In the genomic region with DNA sequence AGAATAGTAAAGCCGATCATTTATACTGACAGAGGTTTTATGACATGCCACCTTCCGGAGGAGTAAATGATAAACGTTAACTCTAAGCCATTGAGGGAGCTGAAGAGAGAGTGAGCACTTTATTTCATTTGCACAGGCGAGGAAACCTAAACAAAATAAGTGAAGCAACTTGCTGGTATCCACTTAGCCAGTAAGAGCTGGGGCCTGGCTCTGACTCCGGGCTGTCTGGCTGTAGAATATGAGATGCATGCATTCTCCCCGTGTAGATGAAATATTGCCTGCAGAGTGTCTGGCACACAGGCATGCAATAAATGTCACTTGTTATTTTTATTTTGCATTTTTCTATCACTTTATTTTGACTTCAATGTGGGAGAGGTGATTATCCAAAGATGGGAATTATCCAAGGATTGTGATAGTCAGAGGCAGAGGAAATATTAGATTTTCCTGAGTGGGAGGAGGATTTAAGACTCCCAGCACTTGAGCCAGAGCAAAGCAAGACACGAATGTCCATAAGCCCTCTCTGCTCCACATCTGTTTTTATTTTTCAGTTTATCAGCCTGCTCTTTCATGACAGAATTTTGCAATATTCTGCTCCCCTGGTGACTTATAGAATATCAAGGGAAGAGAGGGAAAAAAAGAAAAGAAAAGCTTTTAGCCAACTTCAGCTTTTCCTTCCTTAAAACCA, we compare ENCODE assay signal across 20 mouse cellular contexts.
A peak's percentile ranks its signal among the peaks of the same experiment; 100 is the strongest.
DNase-seq lines count a peak whose midpoint lies in the region; ATAC-seq lines count a peak whose summit lies in the region.
"Had no signal": no experiment of that assay in that cellular context is flagged by ENCODE, and none has a peak within 500 bp of the region (broad histone marks: within the 10 kb centered on the region; RNA-seq: fewer than 3 reads in every experiment).

No protein-coding gene starts in this region.

- no peaks in the 10 kb centered on the region for H3K9me3 ChIP-seq in heart, embryonic 13.5 days
- H3K9me3 ChIP-seq in heart, embryonic 10.5 days, result no peaks in the 10 kb centered on the region
- H3K9me3 ChIP-seq in limb, embryonic 13.5 days, result no peaks in the 10 kb centered on the region
- H3K9me3 ChIP-seq: embryonic facial prominence, embryonic 12.5 days; forebrain, embryonic 13.5 days; hindbrain, embryonic 15.5 days; liver, embryonic 15.5 days had no signal

- peak; percentile 29 for DNase-seq in embryo, embryonic 11 days
- DNase-seq in embryo, embryonic 10.5 days (ENCODE audit: low spot score), result no peak
- DNase-seq in heart, embryonic 10.5 days (ENCODE audit: low spot score), result no peak
- peak; percentile 35 for DNase-seq in 3T3-L1 (ENCODE audit: low read depth, low spot score)
- no peak for DNase-seq in cerebellum, postnatal 36 days
- DNase-seq: adrenal gland, postnatal 25 days; cerebellum, adult 8-10 months; gastrocnemius, adult 2 months; heart, postnatal 14 days; kidney, adult 2 months; kidney, postnatal 14 days; layer of hippocampus, postnatal 36 days; lung, postnatal 4 days had no signal

- H3K9ac ChIP-seq in heart, embryonic 13.5 days, result no peak overlapping the region
- no peak overlapping the region for H3K9ac ChIP-seq in limb, embryonic 13.5 days
- H3K9ac ChIP-seq: embryonic facial prominence, embryonic 12.5 days; forebrain, embryonic 13.5 days; hindbrain, embryonic 15.5 days; liver, embryonic 15.5 days had no signal

- H3K4me2 ChIP-seq in heart, embryonic 13.5 days, result no peak overlapping the region
- H3K4me2 ChIP-seq in limb, embryonic 13.5 days (replicated peaks), result no peak overlapping the region
- H3K4me2 ChIP-seq: embryonic facial prominence, embryonic 12.5 days; forebrain, embryonic 13.5 days; hindbrain, embryonic 15.5 days; liver, embryonic 15.5 days had no signal

- ATAC-seq in heart, embryonic 13.5 days (ENCODE audit: extremely low read depth, insufficient number of reproducible peaks, low FRiP score, low TSS enrichment), result no peak
- peak; percentile 57; the same call in 1 of the 2 replicates for ATAC-seq in limb, embryonic 13.5 days (ENCODE audit: low FRiP score, low read depth)
- ATAC-seq: forebrain, embryonic 13.5 days had no signal

- 53% methylated on average over 7 of the region's 7 CpGs for WGBS in heart, embryonic 13.5 days
- 56% methylated on average over 7 of the region's 7 CpGs for WGBS in heart, embryonic 10.5 days
- 28% methylated on average over 7 of the region's 7 CpGs for WGBS in limb, embryonic 13.5 days

- peaks cover 5% of the 10 kb centered on the region; the same call in 1 of the 2 replicates for H3K4me1 ChIP-seq in heart, embryonic 13.5 days
- peaks cover 13% of the 10 kb centered on the region; the same call in 1 of the 2 replicates for H3K4me1 ChIP-seq in heart, embryonic 10.5 days
- peaks cover 29% of the 10 kb centered on the region for H3K4me1 ChIP-seq in limb, embryonic 13.5 days
- H3K4me1 ChIP-seq: forebrain, embryonic 13.5 days; hindbrain, embryonic 15.5 days had no signal

- peak overlapping the region; percentile 53; the same call in 1 of the 2 replicates for H3K27ac ChIP-seq in heart, embryonic 13.5 days (replicated peaks)
- no peak overlapping the region for H3K27ac ChIP-seq in heart, embryonic 10.5 days
- H3K27ac ChIP-seq in limb, embryonic 13.5 days, result no peak overlapping the region; the same call in 1 of the 2 replicates
- H3K27ac ChIP-seq: embryonic facial prominence, embryonic 12.5 days; forebrain, embryonic 13.5 days; gastrocnemius, adult 2 months; hindbrain, embryonic 15.5 days; liver, embryonic 15.5 days had no signal

- H3K4me3 ChIP-seq in heart, embryonic 13.5 days, result no peak overlapping the region
- no peak overlapping the region for H3K4me3 ChIP-seq in heart, embryonic 10.5 days
- H3K4me3 ChIP-seq in limb, embryonic 13.5 days, result no peak overlapping the region
- H3K4me3 ChIP-seq: embryonic facial prominence, embryonic 12.5 days; erythroblast, embryonic 14.5 days; forebrain, embryonic 13.5 days; gastrocnemius, adult 2 months; hindbrain, embryonic 15.5 days; liver, embryonic 15.5 days had no signal

- H3K36me3 ChIP-seq in heart, embryonic 13.5 days, result no peaks in the 10 kb centered on the region
- no peaks in the 10 kb centered on the region for H3K36me3 ChIP-seq in heart, embryonic 10.5 days
- no peaks in the 10 kb centered on the region for H3K36me3 ChIP-seq in limb, embryonic 13.5 days
- H3K36me3 ChIP-seq: embryonic facial prominence, embryonic 12.5 days; hindbrain, embryonic 15.5 days; liver, embryonic 15.5 days had no signal

- no peaks in the 10 kb centered on the region for H3K27me3 ChIP-seq in heart, embryonic 13.5 days (replicated peaks)
- H3K27me3 ChIP-seq in heart, embryonic 10.5 days (ENCODE audit: insufficient read depth, poor library complexity, severe bottlenecking), result no peaks in the 10 kb centered on the region
- H3K27me3 ChIP-seq in limb, embryonic 13.5 days, result peaks cover 2% of the 10 kb centered on the region; the same call in 1 of the 2 replicates
- H3K27me3 ChIP-seq: embryonic facial prominence, embryonic 12.5 days; forebrain, embryonic 13.5 days; hindbrain, embryonic 15.5 days; liver, embryonic 15.5 days had no signal

Comparison
In these comparisons a context has a peak if more than half of its experiments do, and no peak if none do; other contexts are left out.
1. DNase-seq: peak in embryo, embryonic 11 days (single experiment) and 3T3-L1 (single experiment); none in embryo, embryonic 10.5 days (single experiment), heart, embryonic 10.5 days (single experiment) and cerebellum, postnatal 36 days (0 of 2).